Mouse (Mus musculus): Measurements from ENCODE around the gene Batf2. TPM values are rescaled to one million over a fixed set of nuclear protein-coding genes. Genes with fewer than 3 reads are reported as not detected.
"Not testable (repeated sequence)": the region's sequence is repeated elsewhere in the genome, so short reads cannot be mapped to it uniquely, and the experiment has no call there.

Gene Batf2
- not detected for polyA plus RNA-seq (2017; shearing (Covaris generic))

DNA sequence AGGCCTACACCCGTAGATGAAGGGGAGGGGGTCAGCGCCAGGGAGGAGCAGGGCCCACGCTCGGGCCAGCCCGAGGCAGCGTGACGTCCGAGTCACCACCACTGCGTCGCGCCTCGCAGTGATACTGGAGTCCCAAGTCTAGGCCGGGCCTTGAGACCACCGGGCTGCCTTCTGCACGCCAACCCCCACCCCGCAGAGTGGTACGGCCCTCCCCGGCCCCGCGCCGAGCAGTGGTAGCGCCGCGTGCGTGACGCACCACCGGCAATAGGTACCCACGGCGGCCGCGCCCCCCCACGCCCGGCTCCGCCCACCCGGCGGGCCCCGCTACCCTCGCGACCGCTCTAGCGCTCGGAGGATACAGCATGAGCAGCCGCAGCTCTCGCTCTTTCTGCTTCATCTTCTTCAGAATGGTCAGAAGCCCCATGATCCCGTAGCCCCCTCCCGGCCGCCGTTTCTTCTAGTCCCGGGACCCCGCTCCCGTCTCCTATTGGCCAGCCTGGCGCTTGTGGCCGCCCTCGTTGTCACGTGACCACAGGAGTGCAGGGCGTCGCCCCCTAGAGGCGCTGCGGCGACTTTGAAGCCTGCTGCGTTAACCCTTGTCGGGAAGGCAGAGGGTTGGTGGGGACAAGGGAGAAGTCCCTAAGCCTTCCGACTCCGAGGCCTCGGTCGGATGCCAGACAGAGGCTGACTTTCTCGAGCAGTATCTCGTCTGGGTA is at the start of gene Batf2:
Gene Batf2, plus strand, starts transcription at position 306 of the 716 bp plus-strand sequence.
- peak; percentile 86 for ATAC-seq

DNA sequence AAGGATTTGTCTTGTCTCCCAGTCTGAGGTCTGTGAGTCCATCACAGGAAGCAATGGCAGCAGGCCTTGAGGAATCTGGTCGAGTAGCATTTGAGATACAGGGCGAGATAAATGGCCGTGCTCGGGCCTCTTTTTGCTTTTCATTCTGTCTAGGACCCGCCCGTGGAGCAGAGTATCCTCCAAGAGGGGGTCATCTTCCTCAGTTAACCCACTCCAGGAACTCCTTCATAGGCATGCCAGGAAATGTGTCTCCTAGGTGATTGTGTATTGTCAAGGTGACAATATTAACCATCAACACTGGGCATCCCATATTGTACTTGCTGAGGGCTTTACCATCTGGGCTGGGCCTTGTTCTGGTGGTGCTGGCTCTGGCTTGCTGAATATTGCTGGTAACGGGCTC is 46.7 kb upstream of the Batf2 start, which contains the start of gene AC131692.1:
Gene AC131692.1, plus strand, starts transcription at position 301 of the 400 bp plus-strand sequence.
- no peak for ATAC-seq

DNA sequence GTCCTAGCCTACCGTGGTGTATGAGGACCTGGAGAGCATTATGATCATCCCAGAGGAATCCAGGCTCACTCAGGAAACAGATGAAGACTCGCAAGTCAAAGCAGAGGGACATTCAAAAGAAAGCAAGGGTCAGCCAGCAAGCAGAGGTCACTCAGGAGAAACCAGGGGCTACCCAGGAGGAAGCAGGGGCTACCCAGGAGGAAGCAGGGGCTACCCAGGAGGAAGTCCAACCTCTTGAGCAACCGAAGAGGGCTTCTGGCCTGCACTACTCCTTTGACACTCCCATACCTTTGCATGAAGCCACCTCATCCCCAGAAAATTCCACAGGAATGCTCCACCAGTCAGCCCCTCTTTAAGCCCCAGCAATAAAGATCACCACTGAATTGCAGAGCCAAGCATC is 42.9 kb upstream of the Batf2 start:
- no peak for ATAC-seq

DNA sequence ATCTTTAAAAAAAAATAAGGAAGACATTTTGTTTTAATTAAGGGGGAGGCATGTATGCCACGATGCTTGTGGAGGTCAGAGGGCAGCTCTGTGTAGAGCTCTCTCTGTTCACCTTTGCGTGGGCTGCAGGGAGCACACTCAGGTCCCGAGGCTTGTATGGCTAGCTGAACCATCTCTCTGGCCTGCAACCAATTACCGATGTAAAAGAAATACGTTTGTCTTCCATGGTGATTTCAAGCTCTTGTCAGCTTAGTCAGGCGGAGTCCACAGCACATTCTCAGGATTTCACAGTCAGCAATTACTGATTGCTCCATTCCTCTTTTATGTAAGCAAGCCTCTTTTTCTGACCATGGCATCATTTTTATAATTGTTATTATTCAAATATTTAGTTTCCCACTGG is 39.6 kb upstream of the Batf2 start:
- ATAC-seq, result no peak

DNA sequence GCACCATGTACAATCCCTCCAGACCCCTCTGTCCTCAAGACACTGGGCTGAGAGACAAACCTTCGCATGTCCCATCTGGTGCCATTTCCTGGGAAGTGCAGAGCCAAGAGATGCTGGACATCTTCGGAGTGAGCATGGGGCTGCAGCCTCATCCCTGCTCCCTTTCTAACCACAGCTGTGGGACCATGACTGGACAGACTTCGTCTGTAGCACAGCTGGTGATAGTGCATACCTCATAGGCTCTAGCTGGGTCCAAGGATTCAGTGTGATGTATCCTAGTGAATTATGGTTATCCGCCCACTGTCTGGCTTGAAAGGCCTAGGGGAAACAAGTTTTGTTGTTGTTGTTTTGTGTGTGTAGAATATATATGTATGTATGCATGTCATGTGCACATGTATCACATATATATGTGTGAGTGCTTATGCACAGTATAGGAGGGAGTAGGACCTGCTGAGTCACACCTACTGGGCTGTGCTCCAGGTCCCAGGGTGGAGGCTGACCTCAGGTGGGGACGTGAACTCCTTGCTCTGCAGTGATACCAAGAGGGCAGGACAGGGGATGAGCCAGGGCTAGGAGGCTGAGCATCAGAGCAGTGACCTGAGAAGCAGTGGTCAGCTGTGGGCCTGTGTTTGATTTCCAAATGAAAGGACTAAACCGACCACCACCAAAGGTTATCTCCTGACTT is 38.5 kb upstream of the Batf2 start:
- no peak for ATAC-seq

DNA sequence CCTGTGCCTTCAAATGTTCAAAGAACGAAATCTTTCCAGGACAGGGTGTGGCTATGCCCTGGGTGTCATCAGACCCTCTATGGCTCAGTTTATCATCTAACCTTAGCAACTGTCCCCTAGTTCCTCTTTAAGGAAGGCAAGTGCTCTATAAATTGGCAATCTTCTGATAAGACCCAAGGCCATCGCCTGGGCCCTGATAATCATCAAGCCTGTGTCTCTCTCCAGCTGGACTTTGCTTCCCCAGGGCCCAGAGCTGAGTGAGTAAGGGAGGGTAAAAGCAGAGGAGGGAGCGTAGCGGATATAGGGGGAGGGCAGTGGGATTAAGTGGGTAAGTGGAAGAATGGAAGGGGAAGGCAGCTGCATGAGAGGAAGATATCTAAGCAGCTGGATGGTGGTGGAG is 36.3 kb upstream of the Batf2 start:
- no peak for ATAC-seq

DNA sequence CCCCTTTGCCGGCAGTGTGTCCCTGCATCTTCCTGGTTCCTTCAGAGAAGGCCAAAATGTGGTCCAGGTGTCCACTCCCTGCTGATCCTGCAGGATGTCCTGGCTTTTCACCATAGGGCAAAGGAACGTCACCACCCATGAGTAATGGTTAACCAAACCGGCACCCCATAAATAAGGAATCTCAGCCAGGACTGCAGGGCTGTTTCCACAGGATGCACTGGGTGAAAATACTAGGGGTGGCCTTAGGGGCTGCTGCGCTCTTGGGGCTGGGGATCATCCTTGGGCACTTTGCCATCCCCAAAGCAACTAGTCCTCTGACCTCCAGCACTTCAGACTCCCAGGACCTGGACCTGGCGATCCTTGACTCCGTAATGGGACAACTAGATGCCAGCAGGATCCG is 35.2 kb upstream of the Batf2 start, which contains the start of gene Naaladl1:
Gene Naaladl1, plus strand, starts transcription at position 197 of the 400 bp plus-strand sequence.
- no peak for ATAC-seq

DNA sequence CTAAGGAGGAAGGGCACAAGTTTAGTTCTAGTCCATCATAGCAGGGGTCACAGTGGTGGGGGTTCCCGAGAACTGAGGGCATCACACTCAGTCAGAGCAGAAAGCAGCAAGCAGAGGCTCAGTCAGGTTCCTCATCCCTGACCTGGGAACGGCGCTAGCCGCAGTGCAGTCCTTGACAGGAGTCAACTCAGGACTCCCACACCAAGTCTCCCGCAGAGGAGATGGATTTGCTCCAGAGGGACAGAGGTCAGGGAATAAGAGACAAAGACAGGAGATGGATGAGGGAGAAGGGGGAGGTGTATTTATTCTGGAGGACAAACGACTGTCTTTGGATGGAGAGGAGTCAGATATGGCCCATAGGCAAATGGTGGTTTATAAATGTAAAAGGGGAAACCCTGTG is 27.7 kb upstream of the Batf2 start:
- ATAC-seq, result no peak

DNA sequence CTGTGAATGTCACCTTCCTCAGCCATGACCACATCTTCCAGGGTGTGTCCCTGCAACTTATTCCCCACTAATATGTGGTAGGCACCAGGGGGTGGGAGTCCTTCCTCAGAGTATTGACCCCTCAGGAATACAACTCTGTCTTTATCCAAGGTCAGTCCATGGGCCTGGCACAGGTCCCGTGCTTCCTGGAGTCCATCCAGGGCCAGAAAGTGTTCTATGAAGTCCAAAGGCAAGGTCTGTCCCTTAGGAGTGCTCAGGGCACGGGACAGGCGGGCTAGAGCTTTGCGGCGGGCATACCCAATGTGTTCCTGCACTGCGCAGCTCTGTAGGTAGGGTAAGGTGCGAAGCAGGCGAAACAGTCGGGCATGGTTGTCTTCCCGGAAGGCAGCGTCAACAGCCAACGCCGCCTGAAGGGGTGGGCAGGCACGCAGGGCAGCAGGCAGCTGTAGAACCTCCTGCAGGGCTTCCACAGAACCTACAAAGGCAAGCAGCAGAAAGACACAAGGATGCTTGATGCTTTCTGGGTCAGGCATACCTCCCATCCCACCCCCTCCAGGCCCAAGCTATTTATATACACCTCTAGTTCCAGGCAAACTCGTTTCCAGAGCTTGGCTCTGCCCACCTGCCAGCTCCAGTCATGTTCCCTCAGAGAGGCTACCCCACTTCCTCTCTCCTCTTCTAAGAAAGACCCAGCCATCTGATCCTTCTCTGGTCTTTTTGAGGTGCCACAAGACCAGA is 24.5 kb upstream of the Batf2 start:
- ATAC-seq, result no peak

DNA sequence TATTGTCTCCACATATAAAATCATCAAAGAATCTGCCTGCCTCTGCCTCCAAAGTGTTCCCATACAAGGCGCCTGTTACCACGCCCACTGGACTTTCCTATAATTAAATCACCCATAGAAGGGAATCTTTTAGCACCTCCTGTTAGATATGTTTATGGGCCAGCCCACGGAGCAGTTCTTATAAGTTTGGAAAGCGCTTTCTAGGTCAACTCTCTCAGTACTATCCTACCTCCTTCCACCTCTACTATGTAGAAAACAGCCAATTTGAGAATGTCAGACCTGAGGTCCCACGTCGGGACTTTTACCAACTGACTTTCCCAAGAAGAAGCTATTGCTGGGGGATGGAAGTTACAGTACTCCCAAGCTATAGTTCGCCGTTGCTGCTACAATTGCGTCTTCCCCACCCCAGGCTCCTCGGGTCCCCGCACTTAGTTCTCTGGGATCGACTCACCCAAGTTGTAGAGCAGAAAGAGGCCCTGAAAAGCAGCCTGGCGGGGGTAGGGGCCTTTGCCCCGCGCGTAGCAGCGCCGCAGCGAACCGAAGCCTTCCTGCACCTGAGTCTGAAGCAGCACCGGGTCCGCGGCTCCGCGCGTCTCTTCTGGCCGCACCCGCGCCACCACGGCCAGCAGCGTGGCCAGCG is 23.3 kb upstream of the Batf2 start:
- ATAC-seq, result no peak

DNA sequence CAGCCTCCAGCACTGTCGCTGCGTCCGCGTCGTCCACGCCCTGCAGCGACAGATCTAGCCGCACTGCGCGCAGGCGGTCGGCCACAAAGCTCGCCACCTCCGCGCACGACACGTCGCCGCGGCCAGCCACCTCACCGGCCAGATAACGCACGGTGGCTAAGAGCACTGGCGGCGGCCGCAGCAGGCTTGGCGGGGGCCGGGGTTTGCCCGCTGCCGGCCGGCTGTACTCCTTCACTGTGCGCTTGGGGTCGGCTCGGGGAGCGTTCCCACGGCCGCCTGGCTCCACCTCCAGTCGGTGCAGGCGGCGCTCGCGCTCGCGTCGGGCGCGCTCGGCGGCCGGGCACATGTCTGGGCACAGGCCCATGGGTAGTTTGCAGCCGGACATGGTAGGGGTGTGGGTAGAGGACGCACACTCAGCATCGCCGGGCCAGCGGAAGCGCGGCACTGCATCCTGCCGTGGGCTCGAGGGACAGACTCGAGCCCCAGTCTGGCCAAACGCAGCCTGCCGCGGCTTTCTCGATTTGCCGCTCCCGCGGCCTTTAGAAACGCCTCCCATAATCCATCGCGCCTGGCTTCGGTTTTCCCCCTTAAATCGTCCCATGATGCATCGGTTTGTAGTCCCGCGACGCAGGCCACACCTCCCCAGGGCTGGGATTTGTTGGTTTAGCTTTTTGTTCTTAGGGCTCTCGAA is 22.7 kb upstream of the Batf2 start, which contains the start of gene Sac3d1:
Gene Sac3d1, minus strand, starts transcription at position 665 of the 691 bp plus-strand sequence.
- ATAC-seq, result peak; percentile 98

DNA sequence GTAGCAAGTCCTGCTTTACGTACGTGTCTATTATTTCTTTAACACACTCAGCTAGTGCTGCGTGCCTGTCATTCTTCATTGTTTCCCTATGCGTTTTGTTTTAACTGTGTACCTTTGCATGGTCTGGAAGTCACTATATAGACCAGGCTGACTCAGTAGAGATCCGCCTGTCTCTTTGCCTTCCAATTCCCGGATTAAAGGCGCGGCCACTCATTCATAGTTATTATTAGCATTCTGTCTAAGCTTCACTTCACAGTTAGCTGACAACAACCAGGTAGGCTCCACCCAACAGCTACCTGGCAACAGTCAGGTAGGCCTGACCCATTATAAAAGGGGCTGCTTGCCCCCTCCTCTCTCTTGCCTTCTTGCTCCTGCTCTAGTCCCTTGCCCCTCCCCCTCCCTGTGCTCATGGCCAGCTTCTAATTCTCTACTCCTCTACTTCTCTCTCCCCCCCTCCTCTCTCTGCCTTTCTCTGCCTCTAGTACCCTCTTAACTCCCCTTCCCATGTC is 22.1 kb upstream of the Batf2 start:
- peak; percentile 35 for ATAC-seq

DNA sequence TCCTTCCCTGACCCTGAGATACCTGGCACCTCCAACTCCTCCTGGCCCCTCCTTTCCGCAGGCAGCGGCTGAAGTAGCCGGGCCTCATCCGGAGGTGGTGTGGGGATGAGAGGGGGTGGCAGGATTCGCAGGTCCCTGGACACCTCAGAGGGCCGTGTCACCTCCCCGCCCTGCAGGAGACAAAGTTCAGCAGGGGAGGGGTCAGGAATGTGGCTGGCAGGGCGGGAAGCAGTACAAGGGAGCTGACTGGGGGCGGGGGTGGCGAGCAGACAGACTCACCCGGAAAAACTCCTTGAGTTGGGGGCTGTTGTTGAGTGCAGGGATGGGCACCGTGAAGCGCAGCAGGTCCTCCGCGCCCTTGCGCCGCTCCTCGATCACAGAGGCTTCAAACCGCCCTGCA is 19.0 kb upstream of the Batf2 start:
- no peak for ATAC-seq

DNA sequence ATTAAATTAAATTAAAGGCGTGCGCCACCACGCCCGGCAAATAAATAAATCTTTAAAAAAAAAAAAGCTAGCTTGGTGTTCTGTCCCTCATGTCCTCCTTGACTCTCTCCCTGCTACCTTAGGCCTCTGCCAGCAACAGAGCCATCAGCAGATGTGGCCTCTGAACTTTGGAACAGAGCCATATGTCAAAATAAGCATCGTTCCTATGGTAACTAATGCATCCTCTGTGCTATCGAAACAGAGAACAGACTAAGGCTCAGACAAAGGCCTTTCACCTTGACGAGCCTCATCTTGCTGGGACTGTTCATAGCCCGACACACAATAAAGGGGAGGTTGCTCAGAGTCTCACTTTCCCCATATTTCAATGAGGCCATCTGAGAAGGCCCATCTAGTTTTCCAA is 17.5 kb upstream of the Batf2 start:
- ATAC-seq, result no peak

DNA sequence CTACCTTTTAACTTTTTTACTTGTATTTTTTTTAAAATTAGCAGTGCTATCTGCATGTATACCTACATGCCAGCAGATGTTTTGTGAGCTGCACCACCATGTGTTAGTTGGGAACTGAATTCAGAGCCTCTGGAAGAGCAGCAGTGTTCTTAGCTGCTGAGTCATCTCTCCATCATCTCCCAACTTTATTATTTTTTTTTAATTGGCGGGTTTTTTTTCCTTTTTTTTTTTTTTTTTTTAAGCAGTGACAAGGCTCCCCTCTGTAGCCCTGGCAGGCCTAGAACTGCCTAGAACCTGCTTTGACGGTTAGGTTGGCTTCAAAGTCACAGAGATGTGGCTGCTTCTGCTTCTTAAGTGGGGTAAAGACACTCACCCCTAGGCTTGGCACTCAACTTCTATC is 15.9 kb upstream of the Batf2 start:
- ATAC-seq, result no peak

DNA sequence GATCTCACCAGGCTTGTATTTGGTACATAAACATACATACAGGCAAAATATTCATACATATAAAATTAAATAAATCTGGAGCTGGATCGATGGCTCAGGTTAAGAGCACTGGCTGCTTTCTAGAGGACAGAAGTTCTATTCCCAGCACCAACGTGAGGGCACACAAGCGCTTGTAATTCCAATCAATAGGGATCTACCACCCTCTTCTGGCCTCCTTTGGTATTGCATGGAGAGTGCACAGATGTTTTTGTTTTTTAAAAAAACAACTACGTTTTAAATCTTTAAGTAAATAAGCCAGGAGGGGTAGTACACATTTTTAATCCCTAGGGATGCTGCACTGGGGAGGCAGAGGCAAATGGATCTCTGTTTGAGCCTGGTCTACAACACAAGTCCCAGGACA is 14.5 kb upstream of the Batf2 start:
- ATAC-seq, result no peak

DNA sequence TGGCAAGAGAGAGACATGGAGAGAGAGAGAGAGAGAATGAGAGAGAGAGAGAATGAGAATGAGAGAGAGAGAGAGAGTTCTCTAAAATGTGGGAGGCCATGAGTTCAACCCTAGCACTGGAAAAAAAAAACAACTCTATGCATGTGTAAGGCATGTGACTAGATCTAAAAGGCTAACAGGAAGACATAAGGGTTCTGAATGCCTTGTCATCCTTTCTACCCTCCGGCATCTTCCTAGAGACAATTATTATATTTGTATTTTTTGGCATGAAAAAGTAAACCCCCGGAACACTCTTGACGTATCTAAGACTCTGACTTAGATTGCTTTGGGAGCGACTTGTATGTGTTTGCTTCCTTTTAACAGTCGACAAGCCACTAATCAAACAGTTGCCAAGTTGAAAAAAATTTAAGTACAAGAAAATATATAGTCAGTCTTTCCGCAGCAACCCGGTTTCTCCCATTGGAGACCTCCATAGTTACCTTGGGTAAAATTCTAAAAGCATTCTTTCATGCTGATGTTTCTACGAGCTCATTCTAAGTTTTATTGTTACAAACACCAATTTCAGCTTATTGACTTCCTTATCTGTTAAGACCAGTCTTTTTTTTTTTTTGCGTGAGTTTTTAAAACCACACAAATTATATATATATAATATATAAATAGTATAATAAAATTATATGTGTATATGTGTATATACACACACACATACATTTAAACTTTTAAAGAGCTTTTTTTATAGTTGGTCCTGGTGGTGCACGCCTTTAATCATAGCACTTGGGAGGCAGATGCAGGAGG is 13.8 kb upstream of the Batf2 start:
- no peak for ATAC-seq

DNA sequence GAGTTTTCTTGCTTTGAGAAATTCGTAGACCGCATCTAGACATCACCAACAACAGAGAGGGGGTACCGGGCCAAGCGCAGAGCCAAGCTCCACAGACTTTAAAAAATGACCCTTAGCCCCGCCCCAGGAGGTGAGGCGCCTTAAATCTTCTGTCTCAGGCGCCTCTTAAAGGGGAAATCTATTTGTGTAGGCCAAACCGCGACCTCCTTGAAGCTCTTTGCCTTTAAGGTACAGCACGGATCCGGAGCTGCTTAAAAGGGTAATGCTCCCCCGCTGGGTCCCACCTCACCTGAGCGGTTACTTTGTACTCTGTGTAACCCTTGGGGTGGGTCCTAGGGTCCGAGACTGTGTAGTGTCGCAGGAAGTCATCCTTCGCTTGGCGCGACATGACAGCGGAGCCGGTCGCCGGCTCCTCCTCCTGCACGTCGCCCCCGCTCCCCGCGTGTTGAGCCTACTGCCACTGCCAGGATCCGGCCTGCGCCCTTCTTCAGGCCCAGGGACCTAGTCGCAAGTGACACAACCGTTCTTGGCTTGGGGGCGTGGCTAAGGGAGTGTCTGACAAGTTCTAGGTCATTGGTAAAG is 12.9 kb upstream of the Batf2 start, which contains the start of gene Snx15:
Gene Snx15, minus strand, starts transcription at position 545 of the 582 bp plus-strand sequence.
- peak; percentile 94 for ATAC-seq

DNA sequence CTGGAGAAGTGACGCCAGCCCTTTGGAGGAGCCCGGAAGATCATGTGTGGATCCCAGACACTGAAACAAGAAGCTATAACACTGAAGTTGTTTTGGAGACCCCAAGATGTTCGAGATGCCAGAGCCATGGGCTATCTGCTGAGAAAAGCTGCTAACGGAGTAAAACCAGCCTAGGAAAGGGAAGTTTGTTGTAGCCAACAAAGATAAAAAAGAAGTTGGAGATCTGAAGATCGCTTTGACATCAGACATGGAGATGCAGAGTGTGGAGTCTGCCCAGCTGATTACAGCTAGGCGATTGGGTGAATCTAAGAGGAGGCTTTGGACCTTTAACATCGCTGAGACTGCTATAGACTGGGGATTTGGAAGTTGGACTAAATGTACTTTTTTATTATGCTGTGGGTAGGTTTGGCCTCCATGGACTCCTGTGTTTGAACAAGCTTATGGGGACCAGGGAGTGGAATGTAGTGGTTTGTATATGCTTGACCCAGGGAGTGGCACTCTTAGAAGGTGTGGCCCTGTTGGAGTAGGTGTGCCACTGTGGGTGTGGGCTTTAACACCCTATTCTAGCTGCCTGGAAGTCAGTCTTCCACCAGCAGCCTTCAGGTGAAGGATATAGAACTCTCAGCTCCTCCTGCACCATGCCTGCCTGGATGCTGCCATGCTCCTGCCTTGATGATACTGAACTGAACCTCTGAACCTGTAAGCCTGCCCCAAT is 10.2 kb upstream of the Batf2 start:
- not testable (repeated sequence) for ATAC-seq

All from CD4-positive, CD25-positive, alpha-beta regulatory T cell, adult 4 months (primary cell).